Mouse (Mus musculus) stomach, postnatal 0 days (tissue): ENCODE measurements around the gene Nt5dc2. TPM values are rescaled to one million over a fixed set of nuclear protein-coding genes. Genes with fewer than 3 reads are reported as not detected.

Experiments
- ATAC-seq: fragments of 200-750 bp; cut with Nextera tagmentation; 2 replicates; pipeline ENCODE4 v1.8.0; 2017; ENCODE audit not compliant: low FRiP score, low TSS enrichment
- DNase-seq: peaks from one replicate; pipeline ENCODE4 v3.0.0-alpha.2; 2016; ENCODE audit warnings: low spot score
- H3K27ac ChIP-seq: fragments of 300-500 bp; sonication (generic); replicated peaks from 2 replicates; pipeline ENCODE4 v1.5.1; 2014; ENCODE audit warnings: mild to moderate bottlenecking, control low read depth
- H3K27me3 ChIP-seq: fragments of 300-500 bp; sonication (generic); 2 replicates; pipeline ENCODE4 v1.6.1; 2014; ENCODE audit warnings: low read length; ENCODE audit not compliant: control insufficient read depth, insufficient read depth
- H3K36me3 ChIP-seq: fragments of 300-500 bp; sonication (generic); 2 replicates; pipeline ENCODE4 v1.6.1; 2014; ENCODE audit warnings: low read length, mixed read lengths; ENCODE audit not compliant: control insufficient read depth, insufficient read depth
- H3K4me1 ChIP-seq: fragments of 300-500 bp; sonication (generic); replicated peaks from 2 replicates; pipeline ENCODE4 v1.6.1; 2014; ENCODE audit warnings: antibody characterized with exemption; ENCODE audit not compliant: control insufficient read depth, insufficient read depth
- H3K4me2 ChIP-seq: fragments of 300-500 bp; sonication (generic); replicated peaks from 2 replicates; pipeline ENCODE4 v1.6.1; 2014; ENCODE audit warnings: low read depth, mild to moderate bottlenecking, control low read depth, moderate library complexity
- H3K4me3 ChIP-seq: fragments of 300-500 bp; sonication (generic); 2 replicates; pipeline ENCODE4 v1.5.1; 2014; ENCODE audit warnings: low read depth, low read length, control low read depth
- H3K9ac ChIP-seq: fragments of 300-500 bp; sonication (generic); 2 replicates; pipeline ENCODE4 v1.6.1; 2014; ENCODE audit warnings: mild to moderate bottlenecking, low read length, control low read depth, mixed read lengths
- H3K9me3 ChIP-seq: fragments of 300-500 bp; sonication (generic); 2 replicates; pipeline ENCODE4 v1.6.1; 2016; ENCODE audit warnings: low read length; ENCODE audit not compliant: control insufficient read depth
- CTCF ChIP-seq: IDR thresholded peaks from 2 replicates; pipeline ENCODE4 v1.5.1; 2016; ENCODE audit warnings: antibody characterized with exemption, low read depth, mild to moderate bottlenecking, moderate library complexity
- EP300 ChIP-seq: optimal IDR thresholded peaks from 2 replicates; pipeline ENCODE3; 2016; ENCODE audit warnings: antibody characterized with exemption
- WGBS: fragments of 180-500 bp; shearing (Covaris S2); extraction: QIAGEN DNeasy Blood & Tissue Kit; methylation state at CpG from one replicate; pipeline ENCODE4 v1.1.7; 2014; 5-methylcytosine and 5-hydroxymethylcytosine counted together
- polyA plus RNA-seq: library from polyadenylated mRNA; unstranded; fragments of >200 nt; fragmentation: Nextera tagmentation; extraction: Ambion mirVana; gene quantifications from 2 replicates; pipeline ENCODE4 v1.2.1, GENCODE M21; 2015

The Nt5dc2 gene
- polyA plus RNA-seq, 1 experiment from 2014 or later: 65.3 TPM

DNA sequence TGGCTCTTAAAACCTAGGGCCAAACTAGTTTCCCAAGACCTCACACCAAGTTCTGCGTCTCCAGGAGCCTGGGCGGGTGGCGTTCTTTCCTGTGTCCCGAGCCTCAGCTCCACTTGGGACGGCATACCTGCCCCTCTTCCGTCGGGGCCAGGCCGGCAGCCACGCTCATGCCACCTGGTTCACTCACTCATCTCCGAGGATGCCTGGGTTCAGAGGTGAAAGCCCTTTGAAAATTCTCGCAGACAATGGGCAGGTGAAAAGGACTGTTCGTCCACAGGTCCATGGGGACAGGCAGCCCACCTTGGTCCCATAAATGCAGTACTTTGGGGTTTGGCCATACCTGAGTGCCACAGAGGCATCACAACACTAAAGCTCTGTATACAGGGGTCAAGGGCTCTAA lies 53.3 kb downstream of the Nt5dc2 start:
- Histone ChIP-seq H3K4me1 (no peaks in the 10 kb centered on the region), H3K27me3 (no peaks in the 10 kb centered on the region), H3K27ac (no peak overlapping the region), H3K9me3 (no peaks in the 10 kb centered on the region), H3K4me3 (no peak overlapping the region), H3K36me3 (peaks cover 66% of the 10 kb centered on the region), H3K9ac (no peak overlapping the region), H3K4me2 (no peak overlapping the region)
- WGBS: 89% methylated on average over 12 of the region's 12 CpGs
- ATAC-seq (no peak), DNase-seq (no peak)
- no peak for TF ChIP-seq EP300
- TF ChIP-seq CTCF: no peak

DNA sequence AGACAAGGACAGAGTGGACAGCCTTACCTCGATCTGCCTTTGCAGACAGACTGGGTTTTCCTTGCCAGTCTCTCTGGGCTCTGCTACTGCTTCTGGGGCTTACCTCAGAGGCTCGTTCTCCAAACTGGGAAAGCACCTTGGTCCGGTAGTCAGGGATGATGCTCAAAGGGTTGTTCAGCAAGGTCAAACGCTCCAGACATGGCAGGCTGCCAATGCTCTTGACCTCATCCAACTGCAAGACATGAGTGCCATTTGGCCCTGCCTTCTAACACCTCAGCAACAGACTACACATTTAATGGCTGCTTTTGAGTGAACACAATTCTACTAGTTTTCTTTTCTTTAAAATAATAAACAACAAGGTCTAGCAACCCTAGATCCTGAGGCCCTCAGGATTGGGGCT lies 55.8 kb downstream of the Nt5dc2 start:
- H3K4me1 ChIP-seq: no peaks in the 10 kb centered on the region
- 60% methylated on average over 4 of the region's 4 CpGs for WGBS
- H3K36me3 ChIP-seq: peaks cover 70% of the 10 kb centered on the region
- DNase-seq (no peak), ATAC-seq (no peak)
- no peaks in the 10 kb centered on the region for H3K27me3 ChIP-seq
- no peak overlapping the region for H3K4me3 ChIP-seq
- no peak overlapping the region for H3K4me2 ChIP-seq
- H3K9me3 ChIP-seq: no peaks in the 10 kb centered on the region
- H3K9ac ChIP-seq: no peak overlapping the region
- no peak overlapping the region for H3K27ac ChIP-seq
- TF ChIP-seq CTCF (no peak), EP300 (no peak)

Other genes starting within 250 kb of the Nt5dc2 start
- 1.2 and 2.4 TPM in 2 replicates for gene Itih4, start 244.6 kb upstream of the Nt5dc2 start, polyA plus RNA-seq
- gene Itih3, start 207.3 kb upstream of the Nt5dc2 start, polyA plus RNA-seq: 2.1 and 5.1 TPM in 2 replicates
- gene Itih1, start 187.8 kb upstream of the Nt5dc2 start, polyA plus RNA-seq: 0.21 and 0.40 TPM in 2 replicates
- gene Nek4, start 179.7 kb upstream of the Nt5dc2 start, polyA plus RNA-seq: 4.1 and 4.2 TPM in 2 replicates
- 28.2 and 29.7 TPM in 2 replicates for gene Glt8d1, start 129.7 kb upstream of the Nt5dc2 start, polyA plus RNA-seq
- 508 and 513 TPM in 2 replicates for gene Spcs1, start 129.4 kb upstream of the Nt5dc2 start, polyA plus RNA-seq
- 47.8 and 47.9 TPM in 2 replicates for gene Pbrm1, start 111.9 kb upstream of the Nt5dc2 start, polyA plus RNA-seq
- 58.0 and 70.7 TPM in 2 replicates for gene Gnl3, start 111.9 kb upstream of the Nt5dc2 start, polyA plus RNA-seq
- gene Smim4, start 2.1 kb upstream of the Nt5dc2 start, polyA plus RNA-seq: 99.3 and 108 TPM in 2 replicates
- 23.7 and 23.9 TPM in 2 replicates for gene Stab1, start 37.6 kb downstream of the Nt5dc2 start, polyA plus RNA-seq
- 4.1 and 6.5 TPM in 2 replicates for gene Tnnc1, start 77.3 kb downstream of the Nt5dc2 start, polyA plus RNA-seq
- 87.7 and 106 TPM in 2 replicates for gene Nisch, start 85.9 kb downstream of the Nt5dc2 start, polyA plus RNA-seq
- 0.38 and 0.53 TPM in 2 replicates for gene Sema3g, start 86.8 kb downstream of the Nt5dc2 start, polyA plus RNA-seq
- gene Phf7, start 120.3 kb downstream of the Nt5dc2 start, polyA plus RNA-seq: 9.5 and 10.1 TPM in 2 replicates
- gene Bap1, start 120.4 kb downstream of the Nt5dc2 start, polyA plus RNA-seq: 22.5 and 24.5 TPM in 2 replicates
- 0.74 and 0.81 TPM in 2 replicates for gene Dnah1, start 192.8 kb downstream of the Nt5dc2 start, polyA plus RNA-seq
- 24.8 and 26.8 TPM in 2 replicates for gene Capn7, start 205.6 kb downstream of the Nt5dc2 start, polyA plus RNA-seq